Mouse (Mus musculus): Measurements from ENCODE around the gene Dab1. TPM values are rescaled to one million over a fixed set of nuclear protein-coding genes. Genes with fewer than 3 reads are reported as not detected.

The Dab1 gene
- polyA plus RNA-seq, 1 experiment from 2014 or later, result 114 TPM

DNA sequence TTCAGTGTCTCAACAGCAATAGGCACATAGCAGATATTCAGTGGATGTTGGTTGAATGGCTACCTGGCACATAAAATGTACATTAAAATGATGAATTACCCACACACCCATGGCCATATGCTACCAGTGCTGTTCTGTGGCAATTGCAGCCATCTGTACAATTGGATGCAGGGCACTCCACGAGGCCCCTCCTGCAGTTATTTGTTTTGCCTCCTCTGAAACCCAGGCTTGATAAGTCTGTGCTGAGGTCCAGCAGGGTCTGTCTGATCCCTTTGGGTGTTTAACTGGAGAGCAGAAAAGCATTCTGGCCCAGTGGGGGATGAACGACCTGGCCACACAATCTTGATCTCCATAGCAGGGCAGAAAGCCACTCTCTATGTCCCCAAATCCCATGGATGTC is 796.3 kb downstream of the Dab1 start:
- ATAC-seq, result no peak
- Histone ChIP-seq H3K36me3 (no peaks in the 10 kb centered on the region), H3K27me3 (no peaks in the 10 kb centered on the region), H3K27ac (no peak overlapping the region), H3K9me3 (no peaks in the 10 kb centered on the region), H3K9ac (replicated peaks) (no peak overlapping the region), H3K4me1 (replicated peaks) (peaks cover 2% of the 10 kb centered on the region; the same call in 1 of the 2 replicates), H3K4me3 (replicated peaks) (no peak overlapping the region), H3K4me2 (replicated peaks) (no peak overlapping the region)
- WGBS, result 39% methylated on average over 2 of the region's 2 CpGs

DNA sequence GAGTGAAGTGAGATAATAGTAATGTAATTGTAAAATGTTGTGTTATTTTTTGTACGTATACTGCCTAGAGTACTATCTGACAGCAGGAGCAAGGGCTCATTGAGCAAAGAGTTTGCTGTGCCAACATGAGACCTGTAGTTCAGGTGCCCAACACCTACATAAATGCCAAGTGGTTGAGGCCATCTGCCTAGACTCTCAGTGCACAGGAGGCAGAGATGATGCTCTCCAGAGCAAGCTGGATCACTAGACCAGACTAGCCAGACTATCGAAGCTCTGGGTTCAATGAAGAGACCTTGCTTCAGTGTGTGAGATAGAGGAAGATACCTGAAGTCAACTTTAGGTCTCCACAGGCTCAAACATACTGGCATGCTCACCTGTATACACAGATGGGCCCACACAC is 799.2 kb downstream of the Dab1 start:
- Histone ChIP-seq H3K4me1 (replicated peaks) (no peaks in the 10 kb centered on the region), H3K27ac (no peak overlapping the region), H3K36me3 (no peaks in the 10 kb centered on the region), H3K9ac (replicated peaks) (no peak overlapping the region), H3K4me2 (replicated peaks) (no peak overlapping the region), H3K9me3 (no peaks in the 10 kb centered on the region), H3K27me3 (no peaks in the 10 kb centered on the region), H3K4me3 (replicated peaks) (no peak overlapping the region)
- WGBS, result 96% methylated on average over 2 of the region's 2 CpGs
- no peak for ATAC-seq

DNA sequence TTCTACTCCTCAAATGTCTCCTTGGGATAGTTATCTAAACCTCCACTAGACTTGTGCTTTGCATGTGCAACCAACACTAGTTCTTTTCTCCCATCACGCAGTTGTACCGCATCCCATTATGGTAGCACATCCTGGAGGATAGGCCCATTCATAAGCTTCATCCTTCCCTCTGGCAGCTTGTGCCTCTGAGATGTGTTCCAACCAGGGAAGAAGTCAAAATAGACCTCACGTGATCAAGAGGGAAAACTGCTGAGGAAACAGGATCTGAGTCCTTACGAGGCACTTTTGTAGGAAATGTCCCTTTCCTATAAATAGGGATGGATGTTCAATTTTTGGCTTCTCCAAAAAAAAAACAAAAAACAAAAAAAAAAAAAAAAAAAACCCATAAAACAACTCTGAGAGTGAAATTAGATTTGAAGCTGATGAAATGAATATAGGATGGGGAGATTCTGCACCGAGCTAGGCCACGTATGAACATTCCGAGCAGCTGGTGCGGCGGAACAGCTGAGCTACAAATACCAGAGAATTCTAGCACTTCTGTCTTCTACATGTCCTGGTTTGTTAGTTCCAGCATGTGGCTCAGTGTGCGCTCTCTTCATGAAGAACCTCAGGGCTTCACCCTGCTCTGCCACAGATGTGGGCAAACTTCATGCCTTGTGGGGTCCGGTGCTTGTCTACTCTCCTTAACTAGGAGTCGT is 802.0 kb downstream of the Dab1 start:
- Histone ChIP-seq H3K4me1 (replicated peaks) (no peaks in the 10 kb centered on the region; the same call in 1 of the 2 replicates), H3K27me3 (no peaks in the 10 kb centered on the region), H3K36me3 (no peaks in the 10 kb centered on the region), H3K4me3 (replicated peaks) (no peak overlapping the region), H3K9ac (replicated peaks) (no peak overlapping the region), H3K4me2 (replicated peaks) (no peak overlapping the region), H3K9me3 (no peaks in the 10 kb centered on the region), H3K27ac (no peak overlapping the region)
- WGBS, result 96% methylated on average over 12 of the region's 12 CpGs
- no peak for ATAC-seq

DNA sequence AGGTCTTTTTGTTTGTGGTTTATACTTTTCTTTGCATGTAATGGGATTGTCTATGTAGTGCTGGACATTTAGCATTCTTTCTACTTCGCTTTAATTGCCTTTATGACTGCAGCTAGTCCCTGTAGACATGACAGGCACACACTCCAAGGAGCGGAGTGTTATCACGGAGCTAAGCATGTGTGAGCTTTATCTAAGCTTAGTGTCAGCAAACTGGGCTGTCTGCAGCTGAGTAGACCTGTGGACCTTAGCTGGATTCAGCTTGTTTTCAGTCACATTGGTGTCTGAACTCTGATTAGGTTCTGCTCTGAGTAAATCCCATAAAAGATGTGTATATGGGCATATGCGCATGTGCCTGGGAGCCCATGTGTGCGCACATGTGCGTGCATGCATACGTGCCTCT is 810.0 kb downstream of the Dab1 start:
- no peak overlapping the region for H3K4me3 ChIP-seq (replicated peaks)
- H3K36me3 ChIP-seq, result no peaks in the 10 kb centered on the region
- 86% methylated on average over 7 of the region's 7 CpGs for WGBS
- no peak overlapping the region for H3K4me2 ChIP-seq (replicated peaks)
- H3K27me3 ChIP-seq, result no peaks in the 10 kb centered on the region
- H3K9me3 ChIP-seq, result no peaks in the 10 kb centered on the region
- H3K4me1 ChIP-seq (replicated peaks), result peaks cover 38% of the 10 kb centered on the region
- ATAC-seq, result no peak
- no peak overlapping the region for H3K27ac ChIP-seq
- H3K9ac ChIP-seq (replicated peaks), result no peak overlapping the region

DNA sequence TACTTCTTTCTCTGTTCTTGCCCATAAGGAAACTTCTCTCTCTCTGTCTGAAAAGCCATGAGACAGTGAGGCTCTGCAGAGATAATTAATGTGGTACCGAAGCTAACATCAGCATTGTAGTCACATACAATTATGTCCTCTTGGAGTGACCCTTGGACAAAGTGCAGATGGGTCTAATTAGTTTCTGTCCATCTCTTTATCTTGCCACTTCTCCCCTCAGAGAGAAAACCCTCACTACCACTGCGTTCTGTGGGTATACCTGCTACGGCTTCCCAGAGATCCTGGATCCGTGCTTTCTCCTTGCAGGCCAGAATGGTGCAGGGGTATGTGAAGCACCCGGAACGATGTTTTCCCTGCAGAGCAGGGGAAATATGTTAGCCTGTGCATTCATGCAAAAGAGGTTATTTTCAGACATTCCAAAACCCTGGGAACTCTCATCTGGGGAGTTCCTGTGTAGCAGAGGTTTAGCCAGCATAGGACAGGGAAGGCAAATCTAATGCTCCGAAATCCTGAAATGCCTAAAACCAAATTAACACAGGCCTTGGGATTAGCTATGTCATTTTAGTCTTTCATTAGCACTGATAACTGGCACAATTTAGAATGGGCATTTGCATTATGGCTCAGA is 812.2 kb downstream of the Dab1 start:
- WGBS, result 60% methylated on average over 7 of the region's 7 CpGs
- Histone ChIP-seq H3K4me1 (replicated peaks) (peaks cover 45% of the 10 kb centered on the region), H3K9ac (replicated peaks) (no peak overlapping the region), H3K4me3 (replicated peaks) (no peak overlapping the region), H3K36me3 (no peaks in the 10 kb centered on the region), H3K27me3 (no peaks in the 10 kb centered on the region), H3K9me3 (no peaks in the 10 kb centered on the region), H3K4me2 (replicated peaks) (no peak overlapping the region), H3K27ac (peak overlapping the region; percentile 47; the same call in 1 of the 2 replicates)
- ATAC-seq, result no peak

DNA sequence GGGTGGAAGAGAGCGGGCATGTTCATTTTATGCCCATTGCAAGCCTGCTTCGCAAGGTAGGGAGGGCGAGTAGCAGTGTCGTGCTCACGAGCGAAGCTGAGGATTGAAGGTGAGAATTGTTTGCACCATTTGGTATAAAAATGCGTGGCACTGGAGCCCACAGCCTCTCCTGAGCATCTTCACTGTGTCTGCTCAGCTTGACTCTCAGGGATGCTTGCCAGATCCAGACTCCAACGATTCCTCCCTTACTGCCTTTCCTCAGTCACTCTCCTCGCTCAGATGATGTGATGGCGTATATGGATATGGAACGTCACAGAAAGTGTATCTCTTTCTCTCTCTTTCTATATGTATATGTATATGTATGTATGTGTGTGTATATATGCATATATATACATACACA is 813.0 kb downstream of the Dab1 start:
- no peak for ATAC-seq
- H3K27ac ChIP-seq, result 0 out of 2 replicates have a peak overlapping the region, but pooled peaks have one; percentile 4
- H3K9ac ChIP-seq (replicated peaks), result no peak overlapping the region
- H3K36me3 ChIP-seq, result no peaks in the 10 kb centered on the region
- no peak overlapping the region for H3K4me2 ChIP-seq (replicated peaks)
- 89% methylated on average over 11 of the region's 11 CpGs for WGBS
- no peaks in the 10 kb centered on the region for H3K27me3 ChIP-seq
- no peak overlapping the region for H3K4me3 ChIP-seq (replicated peaks)
- no peaks in the 10 kb centered on the region for H3K9me3 ChIP-seq
- peaks cover 45% of the 10 kb centered on the region for H3K4me1 ChIP-seq (replicated peaks)

DNA sequence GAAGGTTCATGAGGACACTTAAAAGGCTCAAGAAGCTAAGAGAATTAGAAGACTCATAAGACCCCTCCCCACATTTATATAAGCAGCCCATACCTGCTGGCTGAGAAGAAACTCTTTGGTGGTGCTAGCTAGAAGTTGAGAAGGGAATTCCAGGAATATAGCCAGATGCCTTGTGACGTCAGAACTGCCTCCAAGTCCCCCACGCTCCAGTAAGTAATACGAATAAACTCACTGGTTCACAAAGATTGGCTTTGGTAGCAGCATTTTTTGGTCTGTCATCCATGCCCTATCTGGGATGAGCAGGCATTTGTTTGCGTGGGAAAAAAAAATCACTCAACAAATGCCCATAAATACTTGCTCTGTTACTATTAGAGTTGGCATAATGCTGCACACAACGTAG is 816.6 kb downstream of the Dab1 start:
- Histone ChIP-seq H3K4me3 (replicated peaks) (no peak overlapping the region), H3K9ac (replicated peaks) (no peak overlapping the region), H3K9me3 (no peaks in the 10 kb centered on the region), H3K4me1 (replicated peaks) (peaks cover 40% of the 10 kb centered on the region), H3K27me3 (no peaks in the 10 kb centered on the region), H3K27ac (no peak overlapping the region), H3K36me3 (no peaks in the 10 kb centered on the region), H3K4me2 (replicated peaks) (no peak overlapping the region)
- 85% methylated on average over 5 of the region's 5 CpGs for WGBS
- ATAC-seq, result no peak

DNA sequence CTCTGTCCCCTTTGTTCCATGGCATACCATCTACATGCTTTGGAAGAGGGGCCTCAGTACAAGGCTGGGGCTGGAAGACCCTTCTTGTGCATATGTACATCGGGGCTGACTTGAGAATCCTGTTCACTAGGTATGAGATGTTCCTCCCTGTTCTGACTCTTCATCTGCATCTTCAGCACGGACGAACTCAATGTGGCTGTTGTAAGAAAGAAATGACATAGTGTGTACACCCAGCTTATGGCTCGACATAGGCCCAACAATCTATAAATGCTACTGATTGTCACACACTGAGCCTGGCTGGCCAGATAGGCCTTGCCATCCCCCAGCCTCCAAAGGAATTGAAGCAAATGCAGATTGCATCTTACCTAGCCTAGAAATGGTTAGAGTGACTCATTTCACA is 817.3 kb downstream of the Dab1 start:
- Histone ChIP-seq H3K4me1 (replicated peaks) (peaks cover 37% of the 10 kb centered on the region), H3K9me3 (no peaks in the 10 kb centered on the region), H3K27me3 (no peaks in the 10 kb centered on the region), H3K4me3 (replicated peaks) (no peak overlapping the region), H3K4me2 (replicated peaks) (no peak overlapping the region), H3K9ac (replicated peaks) (no peak overlapping the region), H3K27ac (no peak overlapping the region), H3K36me3 (no peaks in the 10 kb centered on the region)
- ATAC-seq, result no peak
- 96% methylated on average over 4 of the region's 4 CpGs for WGBS

DNA sequence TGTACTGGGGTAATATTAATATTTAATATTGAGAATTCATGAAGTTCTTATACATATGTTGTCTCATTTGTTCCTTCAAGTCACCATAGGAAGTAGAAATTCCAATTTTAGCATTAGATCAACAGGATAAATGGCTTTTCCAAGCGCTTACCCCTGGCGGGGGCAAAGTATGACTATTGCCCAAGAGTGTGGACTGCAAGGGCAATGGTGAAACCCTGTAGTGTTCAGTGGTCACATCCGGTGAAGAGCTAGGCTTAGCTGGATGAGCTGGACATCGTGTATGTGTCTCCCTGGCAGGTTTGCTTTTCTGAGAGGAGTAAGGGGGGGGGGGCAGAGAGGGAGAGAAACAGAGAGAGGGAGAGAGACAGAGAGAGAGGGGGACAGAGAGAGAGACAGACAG is 819.6 kb downstream of the Dab1 start:
- Histone ChIP-seq H3K9me3 (no peaks in the 10 kb centered on the region), H3K36me3 (no peaks in the 10 kb centered on the region), H3K4me1 (replicated peaks) (peaks cover 46% of the 10 kb centered on the region), H3K9ac (replicated peaks) (no peak overlapping the region), H3K4me3 (replicated peaks) (no peak overlapping the region), H3K27me3 (no peaks in the 10 kb centered on the region), H3K27ac (no peak overlapping the region), H3K4me2 (replicated peaks) (no peak overlapping the region)
- ATAC-seq, result no peak
- 94% methylated on average over 4 of the region's 4 CpGs for WGBS

DNA sequence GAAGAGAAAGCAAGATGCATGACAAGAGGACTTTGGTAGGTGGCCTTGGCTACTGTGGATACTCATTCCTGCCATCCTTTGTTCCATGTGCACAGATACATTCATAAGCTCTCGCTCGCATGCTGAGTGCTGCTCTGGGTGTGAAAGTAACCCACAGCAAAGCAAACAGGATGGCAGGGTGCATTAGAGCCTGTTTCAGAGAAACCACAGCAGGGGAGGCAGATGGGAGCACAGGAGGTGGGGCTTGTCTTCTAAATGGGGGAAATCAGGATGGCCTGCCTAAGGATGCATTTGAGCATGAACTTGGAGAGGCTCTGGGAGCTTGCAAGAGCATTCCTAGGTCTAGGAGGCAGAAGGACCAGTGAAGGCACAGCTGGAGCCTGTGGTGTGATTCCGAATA is 820.5 kb downstream of the Dab1 start:
- Histone ChIP-seq H3K4me3 (replicated peaks) (no peak overlapping the region), H3K27me3 (no peaks in the 10 kb centered on the region), H3K27ac (no peak overlapping the region), H3K9ac (replicated peaks) (0 out of 2 replicates have a peak overlapping the region, but pooled peaks have one; percentile 6), H3K9me3 (no peaks in the 10 kb centered on the region), H3K4me1 (replicated peaks) (peaks cover 48% of the 10 kb centered on the region), H3K36me3 (no peaks in the 10 kb centered on the region), H3K4me2 (replicated peaks) (no peak overlapping the region)
- no peak for ATAC-seq
- 79% methylated on average over 3 of the region's 3 CpGs for WGBS

DNA sequence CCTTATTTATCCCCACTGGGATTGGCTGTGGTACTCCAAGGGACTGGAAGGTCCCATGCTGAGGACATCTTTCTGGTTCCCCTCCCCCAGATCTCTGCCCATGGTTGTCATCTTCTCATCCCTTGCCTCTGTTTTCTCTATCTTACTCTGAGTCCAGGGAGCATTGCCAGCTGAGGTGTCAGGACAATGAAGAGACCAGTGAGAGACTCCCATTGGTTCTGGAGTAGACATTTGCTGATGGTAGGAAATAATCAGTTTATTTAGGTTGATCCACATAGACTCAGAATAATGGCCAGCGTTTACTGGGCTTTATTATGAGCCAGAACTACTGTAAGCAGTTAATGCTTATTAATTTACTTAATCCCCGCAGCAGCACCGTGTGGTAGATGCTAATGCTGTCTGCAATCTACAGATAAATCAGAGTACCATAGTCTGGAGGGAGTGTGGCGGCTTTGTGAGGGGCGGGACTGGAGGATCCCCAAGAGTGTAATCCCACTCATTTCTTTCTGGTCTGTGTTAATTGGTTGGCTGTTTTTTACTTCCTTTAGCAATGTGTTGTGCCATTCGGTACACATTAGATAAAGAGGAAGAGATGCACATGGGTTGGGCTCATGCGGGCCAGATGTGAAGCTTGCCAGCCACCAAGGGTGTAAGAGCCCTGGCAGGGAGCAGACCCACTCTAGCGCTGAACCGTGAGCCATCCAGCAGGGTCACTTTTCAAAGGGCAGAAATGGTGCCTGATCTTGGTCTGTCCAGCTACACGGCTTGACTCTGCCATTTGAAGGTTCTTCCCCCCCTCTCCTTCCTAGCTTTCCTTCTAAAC is 824.0 kb downstream of the Dab1 start:
- no peaks in the 10 kb centered on the region for H3K27me3 ChIP-seq
- H3K4me1 ChIP-seq (replicated peaks), result peaks cover 59% of the 10 kb centered on the region
- WGBS, result 47% methylated on average over 10 of the region's 10 CpGs
- H3K4me2 ChIP-seq (replicated peaks), result no peak overlapping the region
- no peak overlapping the region for H3K9ac ChIP-seq (replicated peaks)
- no peaks in the 10 kb centered on the region for H3K9me3 ChIP-seq
- peak; percentile 84 for ATAC-seq
- peak overlapping the region; percentile 44 for H3K27ac ChIP-seq
- no peaks in the 10 kb centered on the region for H3K36me3 ChIP-seq
- no peak overlapping the region for H3K4me3 ChIP-seq (replicated peaks)

DNA sequence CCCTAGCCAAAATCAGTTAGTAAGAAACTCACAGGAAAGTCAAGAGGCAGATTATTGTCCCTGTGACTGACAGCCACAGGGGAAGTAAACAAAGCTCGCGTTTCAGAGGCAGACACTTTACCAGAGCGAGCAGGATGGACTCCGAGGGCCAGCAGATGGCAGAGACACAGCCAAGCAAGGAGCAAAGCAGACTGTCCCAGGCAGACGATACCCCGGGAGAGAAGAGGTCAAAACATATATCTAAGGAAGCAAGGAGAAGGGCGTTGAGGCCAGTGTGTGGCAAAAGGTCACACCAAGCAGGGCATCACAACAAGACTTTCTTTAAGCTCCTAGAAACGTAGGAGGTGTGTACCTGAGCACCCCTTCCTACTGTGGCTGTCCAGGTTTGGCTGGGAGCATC is 824.6 kb downstream of the Dab1 start:
- H3K27me3 ChIP-seq, result no peaks in the 10 kb centered on the region
- H3K9me3 ChIP-seq, result no peaks in the 10 kb centered on the region
- 45% methylated on average over 8 of the region's 8 CpGs for WGBS
- no peak for ATAC-seq
- H3K36me3 ChIP-seq, result no peaks in the 10 kb centered on the region
- no peak overlapping the region for H3K4me2 ChIP-seq (replicated peaks)
- no peak overlapping the region; the same call in 1 of the 2 replicates for H3K9ac ChIP-seq (replicated peaks)
- peak overlapping the region; percentile 44; the same call in 1 of the 2 replicates for H3K27ac ChIP-seq
- H3K4me1 ChIP-seq (replicated peaks), result peaks cover 59% of the 10 kb centered on the region
- no peak overlapping the region for H3K4me3 ChIP-seq (replicated peaks)
